8 mouse cellular contexts compared by ENCODE assay signal in genomic region chr14:50061955-50062732, GRCm38 (mm10). TPM values are rescaled to one million over a fixed set of nuclear protein-coding genes. Genes with fewer than 3 reads are reported as not detected.
DNase-seq lines count a peak whose midpoint lies in the region; ATAC-seq and TF ChIP-seq lines count a peak whose summit lies in the region.

No protein-coding gene starts in this region.

- peak overlapping the region; percentile 72 for H3K4me2 ChIP-seq in forebrain, embryonic 12.5 days
- peak overlapping the region; percentile 80 for H3K4me2 ChIP-seq in heart, embryonic 16.5 days (ENCODE audit: low read depth, low read length)
- H3K4me2 ChIP-seq in liver, embryonic 14.5 days (ENCODE audit: low read depth) = peak overlapping the region; percentile 86
- peak overlapping the region; percentile 58 for H3K4me2 ChIP-seq in neural tube, embryonic 11.5 days (ENCODE audit: low read depth)

- no peaks in the 10 kb centered on the region for H3K36me3 ChIP-seq in ES-Bruce4 (ENCODE audit: control insufficient read depth, insufficient read depth, low read length, poor library complexity, severe bottlenecking)
- no peaks in the 10 kb centered on the region for H3K36me3 ChIP-seq in forebrain, embryonic 12.5 days (replicated peaks)
- H3K36me3 ChIP-seq in heart, embryonic 16.5 days (ENCODE audit: control insufficient read depth, insufficient read depth) = no peaks in the 10 kb centered on the region
- H3K36me3 ChIP-seq in liver, embryonic 14.5 days (replicated peaks; ENCODE audit: control insufficient read depth, insufficient read depth, low read depth) = no peaks in the 10 kb centered on the region
- no peaks in the 10 kb centered on the region for H3K36me3 ChIP-seq in neural tube, embryonic 11.5 days (ENCODE audit: control insufficient read depth, insufficient read depth, low read length)

- H3K9me3 ChIP-seq in ES-Bruce4 (replicated peaks; ENCODE audit: control insufficient read depth, insufficient read depth, low read length, poor library complexity, severe bottlenecking) = no peaks in the 10 kb centered on the region
- no peaks in the 10 kb centered on the region for H3K9me3 ChIP-seq in forebrain, embryonic 12.5 days
- no peaks in the 10 kb centered on the region for H3K9me3 ChIP-seq in heart, embryonic 16.5 days (replicated peaks; ENCODE audit: control insufficient read depth, low read length)
- H3K9me3 ChIP-seq in liver, embryonic 14.5 days (ENCODE audit: control insufficient read depth, low read length) = no peaks in the 10 kb centered on the region
- H3K9me3 ChIP-seq in neural tube, embryonic 11.5 days (ENCODE audit: control insufficient read depth, low read length) = no peaks in the 10 kb centered on the region

- TF ChIP-seq CTCF in ES-Bruce4 (IDR thresholded peaks at IDR 0.05; ENCODE audit: low read depth, low read length) = peak; percentile 48
- peak; percentile 68 for TF ChIP-seq CTCF in liver, embryonic 14.5 days (IDR thresholded peaks at IDR 0.05; ENCODE audit: low read depth)

- ATAC-seq in forebrain, embryonic 12.5 days (ENCODE audit: low FRiP score) = peak; percentile 96
- peak; percentile 96 for ATAC-seq in heart, embryonic 16.5 days (replicated peaks; ENCODE audit: extremely low read depth, insufficient read depth, low FRiP score)
- ATAC-seq in liver, embryonic 14.5 days (ENCODE audit: insufficient read depth) = peak; percentile 92
- ATAC-seq in neural tube, embryonic 11.5 days (ENCODE audit: insufficient read depth, low FRiP score, low TSS enrichment) = peak; percentile 95

- peak overlapping the region; percentile 74 for H3K4me3 ChIP-seq in ES-Bruce4 (ENCODE audit: low read depth, low read length)
- peak overlapping the region; percentile 70 for H3K4me3 ChIP-seq in forebrain, embryonic 12.5 days (replicated peaks)
- H3K4me3 ChIP-seq in heart, embryonic 16.5 days (ENCODE audit: low read length) = peak overlapping the region; percentile 85
- peak overlapping the region; percentile 56 to 59 for H3K4me3 ChIP-seq in liver, embryonic 14.5 days (ENCODE audit: insufficient read depth in 1 of 2, low read depth in 2 of 2, low read length in 2 of 2)
- H3K4me3 ChIP-seq in neural tube, embryonic 11.5 days (ENCODE audit: low read depth, low read length) = peak overlapping the region; percentile 71

- no peak for TF ChIP-seq EP300 in ES-Bruce4 (IDR thresholded peaks at IDR 0.05; ENCODE audit: insufficient read depth, low read depth, low read length)
- no peak for TF ChIP-seq EP300 in liver, embryonic 14.5 days (IDR thresholded peaks at IDR 0.05; ENCODE audit: low read depth)

- peak; percentile 43 for DNase-seq in c-Kit-positive CD71-negative TER-119-negative erythroid progenitor cells, embryonic 14.5 days (ENCODE audit: low read depth)
- peak; percentile 71 for DNase-seq in kidney, postnatal 14 days
- DNase-seq in liver, embryonic 14.5 days (ENCODE audit: low read depth in 3 of 3, low spot score in 3 of 3) = peak; percentile 26 to 35 (median 30)
- DNase-seq in neural tube, embryonic 11.5 days (ENCODE audit: low spot score) = peak; percentile 86
- peak; percentile 69 for DNase-seq in testis, postnatal 10 days (ENCODE audit: low spot score)

- H3K9ac ChIP-seq in ES-Bruce4 (ENCODE audit: low read depth, poor library complexity, severe bottlenecking) = peak overlapping the region; percentile 68
- H3K9ac ChIP-seq in forebrain, embryonic 12.5 days = peak overlapping the region; percentile 67
- H3K9ac ChIP-seq in heart, embryonic 16.5 days (ENCODE audit: low read length) = peak overlapping the region; percentile 73
- H3K9ac ChIP-seq in liver, embryonic 14.5 days (replicated peaks) = peak overlapping the region; percentile 60
- H3K9ac ChIP-seq in neural tube, embryonic 11.5 days (ENCODE audit: low read length) = peak overlapping the region; percentile 73

- TF ChIP-seq POLR2A in ES-Bruce4 (IDR thresholded peaks at IDR 0.05; ENCODE audit: insufficient read depth, low read length) = no peak

- WGBS in forebrain, embryonic 12.5 days = 3% methylated on average over 51 of the region's 52 CpGs
- WGBS in heart, embryonic 16.5 days = 1% methylated on average over 52 of the region's 52 CpGs
- WGBS in liver, embryonic 14.5 days (ENCODE audit: insufficient replicate concordance) = under 1% methylated on average over 52 of the region's 52 CpGs
- WGBS in neural tube, embryonic 11.5 days = under 1% methylated on average over 52 of the region's 52 CpGs

- no peaks in the 10 kb centered on the region for H3K4me1 ChIP-seq in ES-Bruce4 (ENCODE audit: control insufficient read depth, insufficient read depth, low read length)
- peaks cover 6% of the 10 kb centered on the region for H3K4me1 ChIP-seq in forebrain, embryonic 12.5 days
- H3K4me1 ChIP-seq in heart, embryonic 16.5 days (ENCODE audit: control insufficient read depth, insufficient read depth, low read length) = no peaks in the 10 kb centered on the region
- H3K4me1 ChIP-seq in liver, embryonic 14.5 days (replicated peaks; ENCODE audit: control insufficient read depth in 2 of 2, insufficient read depth in 2 of 2, low read length in 1 of 2) = peaks cover 0 to 5% of the 10 kb centered on the region in 2 experiments; a peak in 1 of 4 replicates
- no peaks in the 10 kb centered on the region for H3K4me1 ChIP-seq in neural tube, embryonic 11.5 days (ENCODE audit: control insufficient read depth, insufficient read depth, low read length)

- H3K27me3 ChIP-seq in ES-Bruce4 (ENCODE audit: control insufficient read depth, insufficient read depth, low read length, poor library complexity, severe bottlenecking) = no peaks in the 10 kb centered on the region; the same call in 1 of the 2 replicates
- no peaks in the 10 kb centered on the region for H3K27me3 ChIP-seq in forebrain, embryonic 12.5 days
- H3K27me3 ChIP-seq in heart, embryonic 16.5 days (ENCODE audit: control insufficient read depth, insufficient read depth, low read length) = no peaks in the 10 kb centered on the region
- H3K27me3 ChIP-seq in liver, embryonic 14.5 days (ENCODE audit: control insufficient read depth, insufficient read depth, low read length) = no peaks in the 10 kb centered on the region
- H3K27me3 ChIP-seq in neural tube, embryonic 11.5 days (ENCODE audit: control insufficient read depth, insufficient read depth, low read length) = no peaks in the 10 kb centered on the region

- H3K27ac ChIP-seq in ES-Bruce4 (ENCODE audit: insufficient read depth, low read length) = no peak overlapping the region
- H3K27ac ChIP-seq in forebrain, embryonic 12.5 days = peak overlapping the region; percentile 91
- peak overlapping the region; percentile 83 for H3K27ac ChIP-seq in heart, embryonic 16.5 days (ENCODE audit: low read length)
- no peak overlapping the region for H3K27ac ChIP-seq in liver, embryonic 14.5 days
- H3K27ac ChIP-seq in neural tube, embryonic 11.5 days (ENCODE audit: low read depth, low read length) = peak overlapping the region; percentile 76

RNA-seq across cellular contexts. Expression of gene Olfr725, which starts 22.0 kb away (rescaled TPM):
- polyA plus RNA-seq in ES-Bruce4 (2011; ENCODE audit: insufficient read depth, insufficient read length, low read depth, missing spikeins) = not detected in 2 replicates
- polyA plus RNA-seq in forebrain, embryonic 12.5 days (2016; fragmentation: Nextera tagmentation; extraction: Ambion mirVana) = not detected in 2 replicates
- polyA plus RNA-seq in heart, embryonic 16.5 days (2015; fragmentation: Nextera tagmentation; extraction: Ambion mirVana) = not detected in 2 replicates
- polyA plus RNA-seq in liver, embryonic 14.5 days (2012; rRNA removed) = not detected in 2 replicates
- not detected in 2 replicates for polyA plus RNA-seq in liver, embryonic 14.5 days (2014; fragmentation: Nextera tagmentation; extraction: Ambion mirVana)
- not detected in 2 replicates for polyA plus RNA-seq in neural tube, embryonic 11.5 days (2014; fragmentation: Nextera tagmentation; extraction: Ambion mirVana)

RNA-seq across cellular contexts. Expression of gene Olfr726, which starts 28.6 kb away (rescaled TPM):
- not detected in 2 replicates for polyA plus RNA-seq in ES-Bruce4 (2011; ENCODE audit: insufficient read depth, insufficient read length, low read depth, missing spikeins)
- polyA plus RNA-seq in forebrain, embryonic 12.5 days (2016; fragmentation: Nextera tagmentation; extraction: Ambion mirVana) = not detected in 2 replicates
- polyA plus RNA-seq in heart, embryonic 16.5 days (2015; fragmentation: Nextera tagmentation; extraction: Ambion mirVana) = not detected in 2 replicates
- not detected in 2 replicates for polyA plus RNA-seq in liver, embryonic 14.5 days (2012; rRNA removed)
- not detected in 2 replicates for polyA plus RNA-seq in liver, embryonic 14.5 days (2014; fragmentation: Nextera tagmentation; extraction: Ambion mirVana)
- not detected in 2 replicates for polyA plus RNA-seq in neural tube, embryonic 11.5 days (2014; fragmentation: Nextera tagmentation; extraction: Ambion mirVana)

Comparison
In these comparisons a context has a peak if more than half of its experiments do, and no peak if none do; other contexts are left out.
1. H3K27ac ChIP-seq: peak in forebrain, embryonic 12.5 days (single experiment), heart, embryonic 16.5 days (single experiment) and neural tube, embryonic 11.5 days (single experiment); none in ES-Bruce4 (single experiment) and liver, embryonic 14.5 days (single experiment).
2. DNase-seq: peak in every context shown above with its lines; median percentile 86 in neural tube, embryonic 11.5 days; 71 in kidney, postnatal 14 days; 69 in testis, postnatal 10 days; 43 in c-Kit-positive CD71-negative TER-119-negative erythroid progenitor cells, embryonic 14.5 days; 30 in liver, embryonic 14.5 days.
3. Peak in every context shown above with its lines, with median percentiles within 50 percentile points of each other: H3K4me3 ChIP-seq, H3K9ac ChIP-seq, ATAC-seq and H3K4me2 ChIP-seq.